Mouse (Mus musculus) left cerebral cortex, adult 8-10 months (tissue): ENCODE results near the gene Chga. TPM values are rescaled to one million over a fixed set of nuclear protein-coding genes. Genes with fewer than 3 reads are reported as not detected.
A peak's percentile ranks its signal among the peaks of the same experiment; 100 is the strongest.

ENCODE experiments used
- DNase-seq, 2 experiments: peaks; one replicate each; pipeline ENCODE4 v3.0.0; 2022; ENCODE audit warnings: low spot score in 2 of 2
- total RNA-seq, 4 experiments: library from RNA; stranded (reverse); gene quantifications; 2 replicates each; pipeline ENCODE4 v1.2.4; 2022

Gene Chga
- total RNA-seq, 4 experiments from 2014 or later = 151 to 178 (median 173) TPM

GRCm38 (mm10) chr12:102557372-102557771 is 2.6 kb downstream of the Chga start:
- peak in 1 of 2 experiments; percentile 79 for DNase-seq

- DNase-seq = no peak
These were observed 10.3 kb downstream of the Chga start for GRCm38 (mm10) chr12:102565086-102565485.

- no peak for DNase-seq
These were observed 12.2 kb downstream of the Chga start for GRCm38 (mm10) chr12:102566951-102567350.

- no peak for DNase-seq
These were observed 13.4 kb downstream of the Chga start for GRCm38 (mm10) chr12:102568219-102568618.

- DNase-seq = no peak
These were observed 15.3 kb downstream of the Chga start for GRCm38 (mm10) chr12:102570111-102570510.

GRCm38 (mm10) chr12:102570734-102571133 is 16.0 kb downstream of the Chga start:
- no peak for DNase-seq

GRCm38 (mm10) chr12:102571666-102572065 is 16.9 kb downstream of the Chga start:
- no peak for DNase-seq

GRCm38 (mm10) chr12:102573036-102573435 is 18.3 kb downstream of the Chga start:
- DNase-seq = no peak

- no peak for DNase-seq
These were observed 21.0 kb downstream of the Chga start for GRCm38 (mm10) chr12:102575541-102576329.

- no peak for DNase-seq
These were observed 22.1 kb downstream of the Chga start for GRCm38 (mm10) chr12:102576659-102577398.

GRCm38 (mm10) chr12:102579041-102579440 is 24.3 kb downstream of the Chga start:
- peak in 1 of 2 experiments; percentile 74 for DNase-seq

GRCm38 (mm10) chr12:102581579-102582196 is 26.9 kb downstream of the Chga start:
- DNase-seq = no peak

- no peak for DNase-seq
These were observed 27.7 kb downstream of the Chga start for GRCm38 (mm10) chr12:102582441-102582840.

- DNase-seq = peak in 1 of 2 experiments; percentile 64
These were observed 30.6 kb downstream of the Chga start for GRCm38 (mm10) chr12:102585390-102585789.

GRCm38 (mm10) chr12:102586286-102586881 is 31.6 kb downstream of the Chga start:
- no peak for DNase-seq

- DNase-seq = no peak
These were observed 32.3 kb downstream of the Chga start for GRCm38 (mm10) chr12:102587106-102587505.

- no peak for DNase-seq
These were observed 36.1 kb downstream of the Chga start for GRCm38 (mm10) chr12:102590711-102591360.

GRCm38 (mm10) chr12:102593699-102594098 is 38.9 kb downstream of the Chga start:
- DNase-seq = peak; percentile 45 to 66

- DNase-seq = no peak
These were observed 39.9 kb downstream of the Chga start for GRCm38 (mm10) chr12:102594627-102595026.

- no peak for DNase-seq
These were observed 41.6 kb downstream of the Chga start for GRCm38 (mm10) chr12:102596410-102596809.

GRCm38 (mm10) chr12:102597466-102597865 is 42.7 kb downstream of the Chga start:
- DNase-seq = no peak
